8 mouse cellular contexts compared by ENCODE assay signal in genomic region chr15:31224135-31224761, GRCm38 (mm10). TPM values are rescaled to one million over a fixed set of nuclear protein-coding genes. Genes with fewer than 3 reads are reported as not detected.
DNase-seq lines count a peak whose midpoint lies in the region; ATAC-seq lines count a peak whose summit lies in the region.

Gene Dap, plus strand, starts transcription at chr15:31224314.

- peak within 1 kb of the TSS; percentile 88 for H3K27ac ChIP-seq in hindbrain, embryonic 14.5 days

- no peaks in the 10 kb centered on the region for H3K36me3 ChIP-seq in hindbrain, embryonic 14.5 days (replicated peaks; ENCODE audit: control insufficient read depth, insufficient read depth)

- DNase-seq in R1 (ENCODE audit: low read depth, low spot score), result peak; percentile 96
- peak; percentile 95 to 99 for DNase-seq in cerebellum, postnatal 25 days
- DNase-seq in frontal cortex, postnatal 25 days (ENCODE audit: low spot score in 2 of 2), result peak; percentile 93 to 95
- peak; percentile 97 for DNase-seq in hindbrain, embryonic 14.5 days (ENCODE audit: low spot score)
- peak; percentile 94 to 96 for DNase-seq in layer of hippocampus, postnatal 36 days
- peak; percentile 99 for DNase-seq in lung, postnatal 36 days
- DNase-seq in retina, postnatal 1 day, result peak; percentile 98
- peak; percentile 92 to 98 for DNase-seq in urinary bladder, adult 18-20 months (ENCODE audit: low spot score in 2 of 2)

- under 1% methylated on average over 67 of the region's 67 CpGs for WGBS in hindbrain, embryonic 14.5 days

- ATAC-seq in hindbrain, embryonic 14.5 days (ENCODE audit: low FRiP score), result peak; percentile 99

- peaks cover 12% of the 10 kb centered on the region for H3K4me1 ChIP-seq in hindbrain, embryonic 14.5 days (replicated peaks; ENCODE audit: control insufficient read depth, insufficient read depth, low read length)

- H3K9ac ChIP-seq in hindbrain, embryonic 14.5 days, result peak within 1 kb of the TSS; percentile 94

- H3K4me3 ChIP-seq in hindbrain, embryonic 14.5 days (replicated peaks; ENCODE audit: low read length), result peak within 1 kb of the TSS; percentile 83

- peak within 1 kb of the TSS; percentile 79 for H3K4me2 ChIP-seq in hindbrain, embryonic 14.5 days (replicated peaks)

- H3K9me3 ChIP-seq in hindbrain, embryonic 14.5 days (ENCODE audit: control insufficient read depth, low read length), result no peaks in the 10 kb centered on the region

- H3K27me3 ChIP-seq in hindbrain, embryonic 14.5 days (ENCODE audit: control insufficient read depth, insufficient read depth, low read length), result no peaks in the 10 kb centered on the region

RNA-seq across cellular contexts. Expression of gene Dap, which starts in this region (rescaled TPM):
- 25.4 and 36.2 TPM in 2 replicates for polyA plus RNA-seq in hindbrain, embryonic 14.5 days (2014; fragmentation: Nextera tagmentation; extraction: Ambion mirVana)
- total RNA-seq in layer of hippocampus, postnatal 36 days (2021), result 1 to 10 TPM; 6.5 to 7.4 TPM

Comparison
In these comparisons a context has a peak if more than half of its experiments do, and no peak if none do; other contexts are left out.
1. Peak in every context shown above with its lines: DNase-seq, ATAC-seq, H3K4me3 ChIP-seq and H3K27ac ChIP-seq.